Mouse (Mus musculus) cerebellum, adult 11 months (tissue): ENCODE data around the gene Gm20807.
"Not testable (repeated sequence)": the region's sequence is repeated elsewhere in the genome, so short reads cannot be mapped to it uniquely, and the experiment has no call there.

ENCODE experiments used
- DNase-seq: peaks from one replicate; pipeline ENCODE4 v3.0.0; 2022

Gene Gm20807

DNA sequence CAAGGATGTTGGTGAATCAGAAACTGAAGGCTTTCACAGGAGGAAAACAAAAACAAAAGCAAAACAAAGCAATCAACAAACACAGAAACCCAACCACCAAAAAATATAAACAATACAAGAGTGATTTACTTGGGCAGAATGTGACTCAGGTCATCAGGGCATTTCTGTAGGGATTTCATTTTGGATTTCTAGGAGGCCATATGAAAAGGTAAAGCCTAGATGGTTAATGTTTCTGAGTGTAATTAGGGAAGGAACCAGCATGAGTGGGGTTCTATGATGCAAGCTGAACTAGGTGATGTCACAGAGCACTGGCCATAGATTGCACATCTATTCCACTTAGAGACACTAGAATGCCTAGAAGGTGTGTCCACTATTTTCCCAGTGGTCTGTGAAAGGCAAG is at the start of gene Gm20807:
TSS of gene Gm20807 (plus strand) at position 301 of the 400 bp plus-strand sequence.
- DNase-seq = not testable (repeated sequence)
